Comparison of ENCODE assay signal across 10 mouse cellular contexts in the genomic region with DNA sequence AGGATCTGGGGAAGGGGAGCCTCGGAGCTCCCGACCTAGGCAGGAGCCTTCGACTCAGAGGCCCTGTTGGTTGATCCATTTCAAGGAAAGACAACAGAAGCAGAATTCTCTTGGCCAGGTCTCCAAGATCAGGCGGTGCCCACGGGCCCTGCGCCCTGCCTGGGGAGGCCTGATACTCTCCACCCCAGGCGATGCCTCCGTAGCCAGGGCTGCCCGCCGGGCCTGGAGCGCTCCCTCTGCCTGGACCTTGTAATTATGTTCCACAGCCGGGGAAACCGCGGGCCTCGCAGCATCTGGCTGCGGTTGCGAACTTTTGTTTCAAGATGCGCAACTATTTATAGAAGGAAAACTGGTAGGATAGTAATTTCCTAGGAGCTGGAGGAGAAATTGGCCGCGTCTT. TPM values are rescaled to one million over a fixed set of nuclear protein-coding genes. Genes with fewer than 3 reads are reported as not detected.
DNase-seq lines count a peak whose midpoint lies in the region; ATAC-seq and TF ChIP-seq lines count a peak whose summit lies in the region.
"Had no signal": no experiment of that assay in that cellular context is flagged by ENCODE, and none has a peak within 500 bp of the region (broad histone marks: within the 10 kb centered on the region; RNA-seq: fewer than 3 reads in every experiment).

No protein-coding gene starts in this region.

- H3K4me1 ChIP-seq in kidney, embryonic 16.5 days (ENCODE audit: insufficient read depth, low read length), result peaks cover 30% of the 10 kb centered on the region
- no peaks in the 10 kb centered on the region for H3K4me1 ChIP-seq in kidney, adult 2 months (ENCODE audit: control insufficient read depth, insufficient read depth, low read length)
- H3K4me1 ChIP-seq in embryonic facial prominence, embryonic 11.5 days (ENCODE audit: control insufficient read depth, insufficient read depth, low read length), result peaks cover 15% of the 10 kb centered on the region
- peaks cover 26% of the 10 kb centered on the region for H3K4me1 ChIP-seq in intestine, embryonic 15.5 days (replicated peaks)
- peaks cover 30% of the 10 kb centered on the region for H3K4me1 ChIP-seq in neural tube, embryonic 14.5 days (ENCODE audit: control insufficient read depth, insufficient read depth, low read length)

- TF ChIP-seq POLR2A in kidney, adult 2 months (IDR thresholded peaks at IDR 0.05; ENCODE audit: low read depth, low read length), result no peak

- H3K4me2 ChIP-seq in kidney, embryonic 16.5 days (replicated peaks; ENCODE audit: low read depth, low read length), result peak overlapping the region; percentile 71
- peak overlapping the region; percentile 59 for H3K4me2 ChIP-seq in embryonic facial prominence, embryonic 11.5 days (ENCODE audit: low read depth, low read length)
- H3K4me2 ChIP-seq in intestine, embryonic 15.5 days (replicated peaks), result peak overlapping the region; percentile 45
- peak overlapping the region; percentile 100 for H3K4me2 ChIP-seq in neural tube, embryonic 14.5 days (ENCODE audit: low read depth, low read length)
- H3K4me2 ChIP-seq: liver, embryonic 13.5 days had no signal

- H3K27ac ChIP-seq in kidney, embryonic 16.5 days (ENCODE audit: low read length), result no peak overlapping the region
- H3K27ac ChIP-seq in kidney, adult 2 months (ENCODE audit: insufficient read depth, low read depth, low read length), result no peak overlapping the region
- no peak overlapping the region for H3K27ac ChIP-seq in embryonic facial prominence, embryonic 11.5 days (replicated peaks; ENCODE audit: low read depth, low read length)
- H3K27ac ChIP-seq in intestine, embryonic 15.5 days, result no peak overlapping the region
- peak overlapping the region; percentile 67 for H3K27ac ChIP-seq in neural tube, embryonic 14.5 days (ENCODE audit: low read depth, low read length)
- H3K27ac ChIP-seq: liver, embryonic 13.5 days had no signal

- no peak for DNase-seq in kidney, adult 2 months
- no peak for DNase-seq in embryonic facial prominence, embryonic 11.5 days (ENCODE audit: low spot score)
- no peak for DNase-seq in liver
- DNase-seq in left cerebral cortex, postnatal 10 days (ENCODE audit: extremely low spot score in 1 of 2, low spot score in 2 of 2), result no peak
- DNase-seq: gastrocnemius, postnatal 10 days; liver, embryonic 13.5 days had no signal

- intact Hi-C loops in left cerebral cortex, postnatal 10 days (cut with DNase I), result no loop called here

- no peak for TF ChIP-seq CTCF in kidney, adult 2 months (conservative IDR thresholded peaks at IDR 0.05; ENCODE audit: insufficient read depth, insufficient read length, low read depth, low read length)

- no peak for ATAC-seq in kidney, embryonic 16.5 days (ENCODE audit: low FRiP score, low TSS enrichment)
- no peak for ATAC-seq in embryonic facial prominence, embryonic 11.5 days (replicated peaks; ENCODE audit: insufficient number of reproducible peaks, low FRiP score, low TSS enrichment, low read depth)
- ATAC-seq in intestine, embryonic 15.5 days, result no peak
- no peak for ATAC-seq in neural tube, embryonic 14.5 days (ENCODE audit: low read depth)
- no peak for ATAC-seq in CD4-positive, CD25-positive, alpha-beta regulatory T cell, adult 4 months

- H3K9me3 ChIP-seq in kidney, embryonic 16.5 days (ENCODE audit: low read length), result no peaks in the 10 kb centered on the region
- no peaks in the 10 kb centered on the region for H3K9me3 ChIP-seq in embryonic facial prominence, embryonic 11.5 days (replicated peaks; ENCODE audit: control insufficient read depth, low read length)
- no peaks in the 10 kb centered on the region for H3K9me3 ChIP-seq in intestine, embryonic 15.5 days
- no peaks in the 10 kb centered on the region for H3K9me3 ChIP-seq in neural tube, embryonic 14.5 days (ENCODE audit: control insufficient read depth, low read length)
- H3K9me3 ChIP-seq: liver, embryonic 13.5 days had no signal

- no peaks in the 10 kb centered on the region for H3K36me3 ChIP-seq in kidney, embryonic 16.5 days (ENCODE audit: insufficient read depth, low read length)
- no peaks in the 10 kb centered on the region for H3K36me3 ChIP-seq in kidney, adult 2 months (ENCODE audit: control insufficient read depth, insufficient read depth, low read length)
- H3K36me3 ChIP-seq in embryonic facial prominence, embryonic 11.5 days (replicated peaks; ENCODE audit: control insufficient read depth, insufficient read depth, low read depth, low read length), result no peaks in the 10 kb centered on the region
- no peaks in the 10 kb centered on the region for H3K36me3 ChIP-seq in intestine, embryonic 15.5 days
- H3K36me3 ChIP-seq in neural tube, embryonic 14.5 days (ENCODE audit: control insufficient read depth, insufficient read depth, low read length), result no peaks in the 10 kb centered on the region
- H3K36me3 ChIP-seq: liver, embryonic 13.5 days had no signal

- WGBS in kidney, embryonic 16.5 days, result 3% methylated on average over 20 of the region's 20 CpGs
- 22% methylated on average over 20 of the region's 20 CpGs for WGBS in kidney, adult 2 months
- 2% methylated on average over 20 of the region's 20 CpGs for WGBS in embryonic facial prominence, embryonic 11.5 days
- 3% methylated on average over 20 of the region's 20 CpGs for WGBS in intestine, embryonic 15.5 days
- 2% methylated on average over 20 of the region's 20 CpGs for WGBS in neural tube, embryonic 14.5 days

- 0 out of 2 replicates have a peak overlapping the region, but pooled peaks have one; percentile 23 for H3K9ac ChIP-seq in kidney, embryonic 16.5 days (replicated peaks; ENCODE audit: low read length)
- H3K9ac ChIP-seq in embryonic facial prominence, embryonic 11.5 days (replicated peaks; ENCODE audit: low read length), result peak overlapping the region; percentile 43
- no peak overlapping the region for H3K9ac ChIP-seq in intestine, embryonic 15.5 days
- H3K9ac ChIP-seq in neural tube, embryonic 14.5 days (replicated peaks; ENCODE audit: low read depth, low read length), result peak overlapping the region; percentile 32
- H3K9ac ChIP-seq: liver, embryonic 13.5 days had no signal

- peak overlapping the region; percentile 38 for H3K4me3 ChIP-seq in kidney, embryonic 16.5 days (ENCODE audit: low read length)
- H3K4me3 ChIP-seq in kidney, adult 2 months (ENCODE audit: insufficient read depth, low read depth, low read length), result no peak overlapping the region
- H3K4me3 ChIP-seq in embryonic facial prominence, embryonic 11.5 days (ENCODE audit: low read depth, low read length), result peak overlapping the region; percentile 33
- 0 out of 2 replicates have a peak overlapping the region, but pooled peaks have one; percentile 16 for H3K4me3 ChIP-seq in intestine, embryonic 15.5 days (replicated peaks)
- peak overlapping the region; percentile 42 for H3K4me3 ChIP-seq in neural tube, embryonic 14.5 days (ENCODE audit: low read depth, low read length)
- H3K4me3 ChIP-seq: liver, embryonic 13.5 days had no signal

- peaks cover 73% of the 10 kb centered on the region for H3K27me3 ChIP-seq in kidney, embryonic 16.5 days (ENCODE audit: insufficient read depth, low read length)
- H3K27me3 ChIP-seq in kidney, adult 2 months (replicated peaks; ENCODE audit: control insufficient read depth, insufficient read depth, low read length), result peaks cover 3% of the 10 kb centered on the region; the same call in 1 of the 2 replicates
- peaks cover 77% of the 10 kb centered on the region for H3K27me3 ChIP-seq in embryonic facial prominence, embryonic 11.5 days (ENCODE audit: control insufficient read depth, insufficient read depth, low read length)
- peaks cover 80% of the 10 kb centered on the region for H3K27me3 ChIP-seq in intestine, embryonic 15.5 days (replicated peaks)
- peaks cover 15% of the 10 kb centered on the region; the same call in 1 of the 2 replicates for H3K27me3 ChIP-seq in neural tube, embryonic 14.5 days (ENCODE audit: control insufficient read depth, insufficient read depth, low read length)

RNA-seq across cellular contexts. Expression of gene Wnt7b, which starts 6.2 kb away (rescaled TPM):
- 21.2 and 22.5 TPM in 2 replicates for polyA plus RNA-seq in kidney, embryonic 16.5 days (2015; fragmentation: Nextera tagmentation; extraction: Ambion mirVana)
- 12.8 and 14.2 TPM in 2 replicates for polyA plus RNA-seq in kidney, adult 2 months (2012; rRNA removed)
- 20.3 and 28.5 TPM in 2 replicates for polyA plus RNA-seq in embryonic facial prominence, embryonic 11.5 days (2014; fragmentation: Nextera tagmentation; extraction: Ambion mirVana)
- polyA plus RNA-seq in intestine, embryonic 15.5 days (2015; fragmentation: Nextera tagmentation; extraction: Ambion mirVana), result 1.5 and 1.7 TPM in 2 replicates
- polyA plus RNA-seq in neural tube, embryonic 14.5 days (2014; fragmentation: Nextera tagmentation; extraction: Ambion mirVana), result 17.3 and 25.0 TPM in 2 replicates
- polyA plus RNA-seq in CD4-positive, CD25-positive, alpha-beta regulatory T cell, adult 4 months (2017; shearing (Covaris generic)), result not detected
- total RNA-seq in left cerebral cortex, postnatal 10 days (2021), result 10 to 100 TPM; 44.4 to 52.6 TPM

Comparison
In these comparisons a context has a peak if more than half of its experiments do, and no peak if none do; other contexts are left out.
1. H3K4me2 ChIP-seq: peak in every context shown above with its lines; median percentile 100 in neural tube, embryonic 14.5 days; 71 in kidney, embryonic 16.5 days; 59 in embryonic facial prominence, embryonic 11.5 days; 45 in intestine, embryonic 15.5 days.